Mouse (Mus musculus): Measurements from ENCODE around the gene Kcnb1.
A peak's percentile ranks its signal among the peaks of the same experiment; 100 is the strongest.

Gene Kcnb1

GRCm38 (mm10) chr2:167163600-167163999, 26.4 kb downstream of the Kcnb1 start:
- DNase-seq (ENCODE audit: low read depth, low spot score), result no peak

- DNase-seq (ENCODE audit: low read depth, low spot score), result no peak
Measured at GRCm38 (mm10) chr2:167163134-167163533, 26.8 kb downstream of the Kcnb1 start.

DNA sequence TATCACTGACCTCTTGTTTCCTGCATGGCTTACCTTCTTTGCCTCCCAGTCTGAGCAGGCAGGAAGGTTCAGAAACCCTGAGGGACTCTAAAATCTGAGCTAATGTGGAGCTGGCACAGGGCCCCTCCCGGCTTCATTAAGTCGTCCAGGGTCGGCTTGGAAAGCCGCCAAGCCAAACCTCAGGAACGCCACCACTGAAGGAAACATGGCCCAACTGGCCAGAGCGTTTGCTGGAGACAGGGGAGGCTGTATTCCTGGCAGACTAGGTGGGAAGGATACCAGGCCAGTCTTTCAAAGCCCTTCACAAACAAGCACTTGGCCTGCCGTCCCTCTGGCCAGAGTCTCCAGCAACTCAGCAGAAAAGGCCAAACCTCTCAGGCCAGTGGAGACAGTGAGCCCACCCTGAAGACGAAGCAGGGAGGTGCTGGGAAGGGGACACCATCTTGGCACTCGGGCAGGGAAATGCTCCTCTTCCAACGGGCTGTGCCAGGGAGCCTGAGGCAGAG, 27.4 kb downstream of the Kcnb1 start:
- DNase-seq (ENCODE audit: low read depth, low spot score), result no peak

DNA sequence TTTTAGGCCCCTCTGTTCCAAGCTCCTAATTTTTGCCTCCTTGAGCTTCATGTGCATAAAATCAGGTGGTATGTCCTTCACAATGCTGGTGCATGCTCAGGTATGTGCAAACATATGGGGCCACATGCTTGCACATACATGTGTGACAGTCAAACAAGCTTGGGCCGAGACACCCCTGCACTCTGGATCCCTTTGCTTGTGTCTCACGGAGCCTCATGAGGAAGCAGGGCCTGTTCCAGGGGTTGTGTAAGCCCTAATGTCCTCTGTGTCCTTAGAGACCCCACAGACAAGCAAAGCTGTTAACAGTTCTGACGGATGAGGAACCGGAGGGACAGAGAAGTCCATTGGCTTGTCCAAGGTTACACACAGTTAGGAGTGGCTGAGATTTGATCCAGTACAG, 30.2 kb downstream of the Kcnb1 start:
- DNase-seq (ENCODE audit: low read depth, low spot score), result no peak

DNA sequence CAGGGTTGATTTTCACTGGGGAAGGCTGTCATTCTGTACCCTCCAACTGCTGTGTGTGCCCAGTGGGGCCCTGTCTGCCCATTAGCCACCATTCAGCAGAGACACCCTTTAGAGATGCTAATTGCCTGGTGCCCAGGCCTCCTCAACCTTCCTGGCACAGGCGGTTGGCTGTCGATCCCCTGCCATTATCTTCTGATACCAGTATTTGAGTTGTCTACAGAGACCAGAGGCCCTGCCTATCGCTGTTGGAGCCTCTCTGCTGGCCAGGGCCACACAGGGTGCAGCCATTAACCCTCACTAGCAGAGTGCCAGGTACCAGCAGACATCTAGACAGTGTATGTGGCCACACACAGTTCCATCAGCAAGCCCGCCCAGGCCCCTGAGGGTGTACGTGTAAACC, 31.2 kb downstream of the Kcnb1 start:
- DNase-seq (ENCODE audit: low read depth, low spot score), result no peak

- no peak for DNase-seq (ENCODE audit: low read depth, low spot score)
Measured at GRCm38 (mm10) chr2:167156118-167156715, 33.7 kb downstream of the Kcnb1 start.

- peak; percentile 76 for DNase-seq (ENCODE audit: low read depth, low spot score)
Measured at GRCm38 (mm10) chr2:167155541-167155973, 34.4 kb downstream of the Kcnb1 start.

GRCm38 (mm10) chr2:167150880-167151279, 39.1 kb downstream of the Kcnb1 start:
- peak; percentile 60 for DNase-seq (ENCODE audit: low read depth, low spot score)

GRCm38 (mm10) chr2:167150135-167150534, 39.8 kb downstream of the Kcnb1 start:
- no peak for DNase-seq (ENCODE audit: low read depth, low spot score)

- peak; percentile 67 for DNase-seq (ENCODE audit: low read depth, low spot score)
Measured at GRCm38 (mm10) chr2:167149035-167149434, 40.9 kb downstream of the Kcnb1 start.

DNA sequence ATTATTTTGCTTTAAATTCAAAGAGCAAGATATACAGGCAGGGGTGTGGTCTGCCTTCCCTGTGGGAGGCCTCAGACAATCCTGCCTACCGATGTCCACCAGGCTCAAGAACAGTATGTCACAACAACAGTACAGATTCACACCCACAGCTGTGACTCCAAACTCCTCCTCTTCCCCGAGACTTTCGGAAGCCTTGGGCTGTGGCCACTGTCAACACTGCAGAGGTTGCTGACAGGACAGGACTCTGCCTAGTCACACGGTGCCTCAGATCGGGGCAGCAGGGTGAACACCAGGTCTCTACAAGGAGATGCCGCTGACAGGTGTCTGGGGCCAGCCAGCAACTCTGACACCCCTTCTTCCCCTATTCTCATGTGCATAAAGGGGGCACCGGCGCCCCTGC, 42.2 kb downstream of the Kcnb1 start:
- DNase-seq (ENCODE audit: low read depth, low spot score), result no peak

DNA sequence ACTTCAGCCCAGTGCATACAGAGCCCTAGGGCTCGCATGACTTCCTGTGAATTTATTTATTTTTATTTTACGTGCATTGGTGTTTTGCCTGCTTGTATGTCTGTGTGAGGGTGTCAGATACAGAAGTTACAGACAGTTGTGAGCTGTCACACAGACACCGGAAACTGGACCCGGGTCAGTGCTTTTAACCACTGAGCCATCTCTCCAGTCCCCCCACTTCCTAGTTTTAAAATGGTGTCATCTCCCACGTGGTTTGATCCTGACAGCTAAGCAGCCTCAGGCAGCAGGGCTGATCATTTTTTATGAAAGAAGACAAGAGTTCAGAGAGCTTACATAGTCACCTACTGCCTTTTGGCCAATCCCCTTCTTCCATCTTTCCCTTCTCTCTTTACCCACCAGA, 44.1 kb downstream of the Kcnb1 start:
- DNase-seq (ENCODE audit: low read depth, low spot score), result no peak

DNA sequence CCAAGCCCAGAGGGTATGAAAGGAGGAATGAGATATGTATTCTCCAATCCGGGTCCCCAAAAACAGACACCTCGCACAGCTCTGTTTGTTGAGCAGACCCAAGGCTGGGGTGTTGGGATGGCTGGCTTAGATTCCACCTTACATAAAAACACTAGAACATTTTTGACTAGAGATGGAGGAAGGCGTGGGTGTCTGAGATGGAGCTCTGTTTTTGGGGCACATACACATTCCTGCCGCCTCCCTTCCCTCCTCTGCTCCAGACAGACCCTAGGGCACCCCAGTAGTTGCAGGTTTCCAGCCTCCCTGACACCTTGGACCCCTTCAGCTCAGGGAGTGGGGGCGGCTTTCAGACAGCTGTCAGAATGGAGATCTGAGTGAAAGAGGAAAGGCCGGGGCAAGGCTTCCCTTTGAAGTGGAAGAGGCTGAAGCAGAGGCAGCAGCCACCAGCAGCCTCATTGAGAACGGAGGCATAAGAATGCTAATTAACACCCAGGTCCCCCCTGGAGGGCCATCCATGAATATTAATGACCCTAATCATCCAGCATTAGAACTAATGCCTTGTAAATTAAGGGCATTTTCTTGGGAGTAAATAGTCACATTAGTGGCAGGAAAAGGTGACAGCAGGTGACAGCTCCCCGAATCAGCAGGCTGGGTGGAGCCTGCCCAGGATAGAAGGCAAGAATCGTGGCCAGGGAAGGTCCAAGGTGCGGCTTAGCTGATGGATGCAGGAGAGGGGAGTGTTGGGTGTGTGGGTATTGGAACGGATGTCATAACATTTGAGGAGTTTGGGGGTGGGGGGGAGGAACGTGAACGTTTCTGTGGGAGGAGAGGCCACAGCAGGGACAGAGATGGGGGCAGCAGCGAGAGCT, 45.3 kb downstream of the Kcnb1 start:
- DNase-seq (ENCODE audit: low read depth, low spot score), result peak; percentile 89

DNA sequence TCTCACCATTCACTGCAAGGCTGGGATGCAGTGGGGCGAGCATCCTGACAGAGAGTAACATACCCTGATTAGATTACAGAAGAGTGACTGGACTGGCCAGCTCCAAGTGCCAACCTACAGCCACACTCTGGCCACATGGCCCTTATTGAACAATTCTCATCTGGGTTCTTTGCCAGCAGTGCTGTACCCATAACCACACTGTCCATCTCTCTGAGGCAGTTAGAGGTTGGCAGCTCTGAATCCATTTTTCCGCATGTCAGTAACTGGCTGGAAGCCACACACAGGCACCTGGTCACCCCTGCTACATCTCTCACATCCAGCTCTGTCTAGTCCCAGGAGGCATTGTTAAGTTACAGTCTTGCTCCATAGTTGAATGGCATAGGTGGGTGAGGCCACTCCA, 46.0 kb downstream of the Kcnb1 start:
- DNase-seq (ENCODE audit: low read depth, low spot score), result no peak

GRCm38 (mm10) chr2:167142282-167142681, 47.7 kb downstream of the Kcnb1 start:
- DNase-seq (ENCODE audit: low read depth, low spot score), result no peak

GRCm38 (mm10) chr2:167141810-167142209, 48.1 kb downstream of the Kcnb1 start:
- DNase-seq (ENCODE audit: low read depth, low spot score), result no peak

DNA sequence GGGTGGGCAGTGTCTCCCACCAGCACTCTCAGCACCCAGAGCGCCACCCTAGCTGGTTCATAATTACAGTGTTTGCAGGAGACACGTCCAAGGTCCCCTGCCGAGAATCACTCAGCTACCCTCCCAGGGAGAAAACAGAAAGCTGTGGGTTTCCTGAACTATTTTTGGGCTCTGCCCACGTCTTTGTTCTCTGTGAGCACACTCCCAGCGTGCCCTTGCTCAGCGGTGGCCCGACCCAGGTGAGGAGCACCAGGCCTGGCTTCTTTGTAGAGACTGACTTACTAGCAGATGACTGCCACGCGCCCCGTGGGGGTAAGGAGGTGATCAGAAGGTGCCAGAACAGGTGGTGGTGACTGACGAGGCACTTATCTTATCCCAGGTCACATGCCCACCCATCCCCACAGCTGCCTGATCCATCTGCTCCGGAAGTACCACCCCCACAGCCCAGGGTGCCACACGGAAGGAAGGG, 50.1 kb downstream of the Kcnb1 start:
- peak; percentile 86 for DNase-seq (ENCODE audit: low read depth, low spot score)

DNA sequence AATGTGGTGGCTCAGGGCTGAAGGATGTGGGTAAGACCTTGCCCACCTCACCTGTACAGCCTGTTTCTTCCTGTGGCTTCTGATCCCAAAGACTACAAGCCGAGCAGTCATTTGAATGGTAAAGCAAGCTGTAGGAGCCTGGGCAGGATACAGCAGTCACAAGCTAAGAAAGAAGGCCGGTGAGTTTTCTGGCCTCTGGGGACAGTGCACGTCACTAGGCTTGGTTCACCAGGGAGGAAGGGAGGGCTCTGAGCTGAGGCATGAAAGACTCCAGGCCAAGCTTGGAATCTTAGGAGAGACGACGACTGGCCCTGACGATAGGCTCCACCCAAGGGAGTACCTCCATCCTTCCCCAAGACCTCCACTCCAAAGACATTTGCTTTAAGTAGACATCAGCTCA, 51.3 kb downstream of the Kcnb1 start:
- no peak for DNase-seq (ENCODE audit: low read depth, low spot score)

GRCm38 (mm10) chr2:167136909-167137308, 53.0 kb downstream of the Kcnb1 start:
- DNase-seq (ENCODE audit: low read depth, low spot score), result peak; percentile 96

DNA sequence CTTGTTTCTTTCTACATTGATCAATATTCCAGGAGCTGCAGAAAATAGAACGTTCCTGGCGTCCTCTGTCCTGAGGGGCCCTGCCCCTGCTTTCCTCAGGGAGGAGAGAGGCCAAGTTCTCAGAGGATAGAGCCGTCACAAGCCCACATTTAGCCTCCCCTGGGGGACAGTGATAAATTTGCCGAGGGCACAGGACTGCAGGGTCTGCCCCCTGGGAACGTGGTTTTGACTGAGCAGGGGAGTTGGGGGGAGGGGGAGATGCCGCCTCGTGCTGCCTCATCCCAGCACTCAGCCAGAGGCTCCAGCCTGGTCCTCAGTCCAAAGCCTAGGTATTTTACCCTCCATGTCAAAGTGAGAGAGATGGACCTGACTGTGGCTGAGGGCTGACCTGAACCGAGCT, 57.9 kb downstream of the Kcnb1 start:
- no peak for DNase-seq (ENCODE audit: low read depth, low spot score)

DNA sequence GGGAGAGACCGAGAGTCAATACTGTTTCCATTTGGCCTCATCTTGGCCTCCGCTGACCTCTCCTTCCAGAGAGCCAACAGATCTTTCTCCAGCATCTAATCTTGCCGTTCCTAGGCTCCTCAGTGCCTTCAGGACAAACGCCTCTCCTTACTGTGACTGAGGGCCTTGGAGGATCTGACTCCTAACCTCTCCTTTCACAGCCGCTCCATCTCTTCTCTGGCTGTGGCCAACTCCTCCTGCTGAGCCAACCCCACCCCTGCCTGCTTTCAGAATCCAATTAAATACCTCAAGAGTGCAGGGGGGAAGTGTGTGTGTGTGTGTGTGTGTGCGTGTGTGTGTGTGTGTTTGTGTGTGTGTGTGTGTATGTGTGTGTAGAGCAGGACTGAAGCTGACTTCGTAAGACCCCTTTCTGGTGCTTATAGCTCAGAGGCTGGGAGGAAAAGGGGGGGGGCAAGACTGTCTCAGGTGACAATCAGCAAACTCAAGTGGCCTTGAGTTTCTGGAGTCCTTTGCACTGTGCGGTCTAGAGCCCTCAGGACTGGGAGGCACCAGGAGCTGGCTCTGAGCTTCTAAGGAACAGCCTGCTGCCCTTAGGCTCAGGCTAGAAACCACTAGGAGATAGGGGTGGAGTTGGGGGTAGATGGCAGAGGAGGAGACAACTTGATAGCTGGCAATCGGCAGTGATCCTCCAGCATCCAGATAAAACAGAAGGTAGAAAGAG, 59.7 kb downstream of the Kcnb1 start:
- DNase-seq (ENCODE audit: low read depth, low spot score), result peak; percentile 48

GRCm38 (mm10) chr2:167129608-167129955, 60.4 kb downstream of the Kcnb1 start:
- DNase-seq (ENCODE audit: low read depth, low spot score), result peak; percentile 58
